Mouse (Mus musculus) adrenal gland, postnatal 10 days (tissue): ENCODE measurements around the gene Mrps36. TPM values are rescaled to one million over a fixed set of nuclear protein-coding genes. Genes with fewer than 3 reads are reported as not detected.
"Not testable (repeated sequence)": the region's sequence is repeated elsewhere in the genome, so short reads cannot be mapped to it uniquely, and the experiment has no call there.

Experiments
- DNase-seq: peaks from one replicate; pipeline ENCODE4 v3.0.0; 2021; ENCODE audit warnings: mixed read lengths
- long read RNA-seq, 2 experiments: library from polyadenylated mRNA; stranded (forward); transcript quantifications; one replicate each; pipeline ENCODE4 v2.0.0; 2021
- total RNA-seq, 2 experiments: library from RNA; stranded (reverse); gene quantifications; 2 replicates each; pipeline ENCODE4 v1.2.3; 2021

Gene Mrps36
- total RNA-seq, result 100 to 1,000 TPM; 235 to 250 TPM
- long read RNA-seq, experiment 1, transcript Mrps36-203 (4 exons, 701 nt), result major isoform, 185 of 245 reads
- long read RNA-seq, experiment 1, transcript Mrps36-202 (4 exons, 571 nt), result minor isoform, 22 of 245 reads
- long read RNA-seq, experiment 1, partial matches to known transcripts, result 10 of 245 reads
- long read RNA-seq, experiment 1, other reads (novel, unspliced or antisense), result 24 of 245 reads
- long read RNA-seq, experiment 2, transcript Mrps36-203 (4 exons, 701 nt), result major isoform, 193 of 244 reads
- long read RNA-seq, experiment 2, transcript Mrps36-202 (4 exons, 571 nt), result minor isoform, 23 of 244 reads
- long read RNA-seq, experiment 2, partial matches to known transcripts, result 2 of 244 reads
- long read RNA-seq, experiment 2, other reads (novel, unspliced or antisense), result 21 of 244 reads

GRCm38 (mm10) chr13:100744036-100744744, at the start of gene Mrps36:
Gene Mrps36, minus strand, starts transcription at chr13:100744659.
- peak; percentile 96 for DNase-seq

GRCm38 (mm10) chr13:100789083-100789482, 44.6 kb upstream of the Mrps36 start:
- no peak for DNase-seq

GRCm38 (mm10) chr13:100788057-100788456, 43.6 kb upstream of the Mrps36 start:
- DNase-seq, result not testable (repeated sequence)

GRCm38 (mm10) chr13:100787316-100788010, 43.0 kb upstream of the Mrps36 start:
- DNase-seq, result no peak

GRCm38 (mm10) chr13:100786414-100786867, 42.0 kb upstream of the Mrps36 start, which contains the start of gene Ccnb1:
Gene Ccnb1, minus strand, starts transcription at chr13:100786570.
- DNase-seq, result peak; percentile 96

GRCm38 (mm10) chr13:100785806-100786413, 41.5 kb upstream of the Mrps36 start:
- DNase-seq, result peak; percentile 10

- DNase-seq, result no peak
These were observed 33.0 kb upstream of the Mrps36 start for GRCm38 (mm10) chr13:100777491-100777890.

DNA sequence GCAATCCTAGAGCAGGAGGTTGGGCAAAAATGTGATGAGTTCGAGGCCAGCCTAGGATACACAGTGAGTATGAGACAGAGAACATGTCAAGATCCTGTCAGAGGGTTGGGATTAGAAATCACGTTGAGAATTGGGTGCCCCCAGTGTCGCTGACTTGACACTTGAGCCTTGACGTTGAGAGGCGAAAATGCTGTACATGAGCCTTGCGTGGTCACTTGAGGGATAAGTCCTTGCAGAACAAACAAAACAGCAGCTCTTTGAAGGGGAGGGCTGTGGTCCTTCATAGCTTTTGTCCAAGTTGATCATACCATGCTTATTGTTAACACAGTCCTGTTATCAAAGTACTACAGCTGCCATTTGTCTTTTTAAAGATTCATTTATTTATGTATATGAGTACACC, 32.3 kb upstream of the Mrps36 start:
- no peak for DNase-seq

GRCm38 (mm10) chr13:100776056-100776419, 31.6 kb upstream of the Mrps36 start:
- no peak for DNase-seq

DNA sequence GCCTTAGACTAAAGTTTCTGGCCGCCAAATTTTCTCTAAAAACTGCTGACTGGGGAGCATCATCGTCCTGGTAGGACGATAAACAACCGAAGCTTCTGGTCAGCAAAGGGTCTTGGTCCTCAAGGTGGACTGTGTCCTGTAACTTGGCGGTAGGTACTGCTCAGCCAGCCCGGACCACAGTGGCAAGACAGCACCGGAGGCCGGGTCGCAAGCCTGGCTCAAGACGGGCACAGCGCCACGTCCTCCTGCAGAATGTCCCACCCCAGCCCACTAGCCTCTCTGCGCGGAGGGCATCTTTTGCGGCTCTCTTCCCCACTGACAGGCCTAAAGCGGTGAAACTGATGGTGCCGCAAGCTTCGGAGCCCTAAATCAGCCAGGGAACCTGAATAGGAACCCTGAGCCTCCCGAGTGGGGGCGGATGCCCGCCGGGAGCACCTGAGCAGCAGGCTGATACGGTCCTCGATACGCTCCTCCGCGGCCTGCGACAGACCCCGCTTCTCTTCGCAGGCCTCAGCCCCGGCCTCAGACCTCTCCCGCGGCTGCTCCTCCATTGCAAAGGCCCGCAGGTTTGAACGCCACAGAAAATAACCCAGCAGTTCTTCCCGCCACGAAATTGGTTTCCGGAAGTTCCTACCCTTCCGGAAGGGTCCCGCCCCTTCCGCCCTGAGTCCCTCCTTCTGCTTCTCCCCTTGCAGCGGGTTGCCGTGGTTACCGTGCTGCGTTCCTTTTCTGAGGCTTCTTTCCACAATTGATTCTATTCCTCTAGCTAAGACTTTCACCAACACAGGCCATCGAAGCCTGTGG, 31.0 kb upstream of the Mrps36 start, which contains the start of gene Cenph:
Gene Cenph (minus strand): TSS at position 648 of the 804 bp plus-strand sequence.
- DNase-seq, result peak; percentile 90

GRCm38 (mm10) chr13:100774704-100775103, 30.2 kb upstream of the Mrps36 start:
- DNase-seq, result no peak

DNA sequence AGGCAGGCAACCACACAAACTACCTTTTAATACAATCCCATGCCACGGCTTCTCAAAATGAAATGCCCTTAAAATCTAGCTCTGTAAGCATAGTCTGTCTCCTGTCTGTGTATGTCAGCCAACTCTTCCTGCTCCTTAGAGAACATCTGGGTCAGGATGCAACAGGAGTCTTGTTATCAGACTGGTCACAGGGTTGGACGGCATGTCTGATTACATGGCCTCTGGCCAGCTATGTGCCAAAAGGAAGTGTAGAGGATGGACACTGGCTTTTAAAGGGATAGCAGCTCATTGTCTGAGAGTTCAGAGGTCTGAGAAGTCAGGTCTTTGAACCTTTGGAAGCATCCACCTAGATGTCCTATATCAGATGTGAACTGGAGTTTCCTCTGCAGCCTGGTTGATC, 10.9 kb upstream of the Mrps36 start:
- DNase-seq, result no peak

DNA sequence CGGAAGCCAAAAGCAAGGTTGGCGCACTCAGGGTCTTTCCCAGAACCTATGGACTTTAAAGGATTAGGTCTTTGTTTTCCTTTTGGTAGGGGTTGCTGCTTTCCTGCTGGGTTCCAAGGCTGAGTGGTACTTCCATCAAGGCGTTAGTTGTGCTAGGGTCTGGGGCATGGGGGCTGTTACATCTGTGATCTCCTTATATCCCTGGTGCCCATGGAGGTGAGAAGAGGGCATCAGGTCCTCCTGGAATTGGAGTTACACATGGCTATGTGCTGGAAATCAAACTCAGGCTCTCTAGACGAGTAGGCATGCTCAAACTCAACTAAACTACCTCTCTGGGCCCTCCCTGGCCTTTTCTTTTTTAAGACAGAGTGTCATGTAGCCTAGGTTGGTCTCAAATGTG, 9.7 kb upstream of the Mrps36 start:
- DNase-seq, result no peak

GRCm38 (mm10) chr13:100753011-100753410, 8.6 kb upstream of the Mrps36 start:
- no peak for DNase-seq

DNA sequence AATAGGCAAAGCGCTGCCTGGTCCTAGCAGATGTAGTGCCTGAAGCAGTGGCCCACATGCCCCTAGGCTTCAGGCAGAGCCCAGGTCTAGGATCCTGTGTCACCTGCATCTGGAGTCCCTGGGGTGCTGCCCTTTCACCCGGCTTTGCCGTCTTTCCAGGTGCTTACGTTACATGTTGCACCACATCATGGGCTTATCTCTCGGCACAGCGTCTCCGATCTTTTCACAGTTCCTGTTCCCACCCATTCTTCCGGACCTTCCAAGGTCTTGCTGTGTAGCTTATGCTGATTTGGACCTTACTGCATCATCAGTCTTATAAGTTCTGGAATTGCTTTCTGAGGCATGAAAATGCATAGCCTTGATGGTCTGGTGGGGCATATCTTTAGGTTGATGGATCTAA, 8.1 kb upstream of the Mrps36 start:
- no peak for DNase-seq

- DNase-seq, result no peak
These were observed 6.9 kb upstream of the Mrps36 start for GRCm38 (mm10) chr13:100751402-100751801.

GRCm38 (mm10) chr13:100750799-100751198, 6.3 kb upstream of the Mrps36 start:
- no peak for DNase-seq

DNA sequence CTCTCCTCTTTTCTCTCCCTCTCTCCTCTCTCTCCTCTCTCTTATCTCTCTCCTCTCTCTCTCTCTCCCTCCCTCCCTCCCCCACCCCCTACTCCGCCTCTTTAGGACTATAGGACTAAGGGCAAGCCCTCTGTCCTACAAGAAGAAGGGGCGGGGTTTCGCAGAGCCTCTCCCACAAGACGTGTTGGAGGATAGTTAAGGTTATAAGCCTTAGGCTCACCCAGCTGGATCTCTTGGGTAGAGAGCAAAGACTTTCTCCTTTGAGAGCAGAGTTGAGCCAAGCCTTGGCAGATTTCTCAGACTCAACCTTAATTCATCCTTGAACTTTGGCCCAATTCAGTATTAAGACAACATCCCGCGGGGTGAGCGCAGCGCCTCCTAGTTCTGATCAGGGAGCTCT, 4.2 kb upstream of the Mrps36 start:
- peak; percentile 45 for DNase-seq

DNA sequence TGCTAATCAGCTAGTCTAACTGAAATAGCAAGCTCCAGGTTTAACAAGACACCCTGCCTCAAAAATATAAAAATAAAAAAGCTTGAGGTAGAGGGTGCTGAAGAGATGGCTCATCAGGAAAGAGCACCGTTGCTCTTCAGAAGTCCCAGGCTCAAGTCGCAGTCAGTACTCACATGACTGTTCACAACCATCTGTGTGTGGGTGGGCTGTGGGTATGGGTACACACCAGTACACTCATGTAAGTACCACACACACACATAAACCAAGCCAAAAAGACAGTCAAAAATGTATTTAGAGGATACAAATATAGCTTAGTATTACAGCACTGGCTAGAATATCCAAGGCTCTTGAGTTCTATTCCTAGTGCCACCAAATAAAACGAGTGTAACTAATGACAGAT, 1.6 kb upstream of the Mrps36 start:
- DNase-seq, result no peak

DNA sequence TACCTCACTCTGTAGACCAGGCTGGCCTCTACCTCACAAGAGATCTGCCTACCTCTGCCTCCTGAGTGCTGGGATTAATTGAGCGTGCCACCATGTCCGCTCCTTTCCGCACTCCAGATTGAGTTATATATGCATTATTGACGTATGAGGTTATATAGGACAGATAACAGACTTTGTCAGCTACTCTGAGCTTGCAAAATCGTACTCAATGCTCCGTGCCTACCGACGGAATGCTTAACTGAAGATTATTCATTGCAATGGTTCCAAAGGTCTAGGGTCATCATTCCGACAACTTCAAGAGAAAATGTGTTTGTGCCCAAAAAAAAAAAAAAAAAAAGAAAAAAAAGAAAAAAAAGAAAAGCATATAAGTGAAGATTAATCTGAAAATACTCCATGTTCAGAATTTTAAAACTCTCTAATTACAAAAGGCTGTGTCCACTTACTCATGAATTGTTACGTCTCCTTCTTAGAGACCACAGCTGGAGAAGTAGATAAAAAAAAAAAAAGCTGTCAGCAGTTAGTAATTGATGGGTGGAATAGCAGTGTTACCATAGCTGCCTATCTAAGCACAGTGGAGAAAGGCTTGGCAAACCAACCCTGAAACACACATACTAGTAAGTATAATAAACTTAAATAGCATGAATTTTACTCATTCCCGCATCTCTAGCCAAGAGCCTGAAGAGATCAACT, 968 bp downstream of the Mrps36 start:
- DNase-seq, result no peak

GRCm38 (mm10) chr13:100742831-100743230, 1.6 kb downstream of the Mrps36 start:
- DNase-seq, result no peak
